Mouse (Mus musculus) adrenal gland, adult 2 months (tissue): ENCODE measurements around the gene Nptxr. TPM values are rescaled to one million over a fixed set of nuclear protein-coding genes. Genes with fewer than 3 reads are reported as not detected.
"Not testable (repeated sequence)": the region's sequence is repeated elsewhere in the genome, so short reads cannot be mapped to it uniquely, and the experiment has no call there.

Experiments
- DNase-seq: peaks from one replicate; pipeline ENCODE4 v3.0.0; 2021
- polyA plus RNA-seq: library from polyadenylated mRNA; depleted of rRNA; stranded (reverse); fragments of >200 nt; gene quantifications from 2 replicates; pipeline ENCODE4 v1.2.3, GENCODE M21; 2012
- total RNA-seq, 2 experiments: library from RNA; stranded (reverse); gene quantifications; 2 replicates each; pipeline ENCODE4 v1.2.3; 2021

Nptxr gene
- total and polyA plus RNA-seq, 3 experiments, result 4.4 to 7.9 (median 6.3) TPM

DNA sequence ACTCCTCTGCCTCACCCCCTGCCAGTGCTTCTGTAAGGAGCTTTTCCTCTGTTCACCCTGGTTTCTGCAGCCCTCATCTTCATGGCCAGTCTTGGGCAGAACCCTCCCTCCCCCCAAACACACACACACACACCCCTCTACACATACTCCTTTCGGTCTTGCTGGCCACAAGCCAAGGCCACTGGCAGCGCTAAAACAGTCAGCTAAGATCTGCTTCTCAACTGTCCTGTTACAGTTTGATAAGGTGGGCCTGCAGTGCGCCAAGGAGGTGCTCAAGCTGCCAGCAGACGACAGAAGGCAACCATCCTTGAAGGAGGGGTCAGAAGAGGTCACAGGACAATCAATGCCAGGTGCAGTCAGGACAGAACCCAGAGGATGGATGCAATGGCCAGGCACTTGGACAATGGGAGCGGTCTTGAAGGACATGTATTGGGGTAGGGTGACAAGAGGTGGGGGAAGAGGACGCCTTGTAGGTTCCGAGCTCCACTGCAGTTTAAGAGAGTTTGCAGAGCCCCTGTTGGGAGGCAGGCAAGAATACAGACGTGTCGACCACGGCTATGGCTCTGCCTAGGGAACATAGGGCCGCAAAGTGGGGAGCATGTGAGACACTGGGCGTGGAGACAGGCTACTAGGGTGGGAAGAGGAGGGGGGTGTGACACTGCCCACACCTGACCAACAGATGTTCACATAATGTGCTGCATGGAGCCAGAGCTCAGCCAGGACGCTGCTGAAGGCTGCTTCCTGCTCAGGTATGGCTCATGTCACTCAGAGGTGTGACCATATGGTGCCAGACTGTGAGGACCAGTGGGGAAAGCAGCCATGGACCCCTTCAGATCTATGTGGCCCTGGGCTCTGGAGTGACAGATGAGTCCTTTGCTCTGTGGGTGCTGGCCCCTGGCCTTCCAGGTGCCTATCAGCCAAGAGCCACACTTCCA lies 18.0 kb upstream of the Nptxr start:
- DNase-seq, result no peak

GRCm38 (mm10) chr15:79818325-79818724 lies 13.8 kb upstream of the Nptxr start:
- DNase-seq, result no peak

GRCm38 (mm10) chr15:79813666-79814258 lies 9.2 kb upstream of the Nptxr start:
- DNase-seq, result peak; percentile 77

DNA sequence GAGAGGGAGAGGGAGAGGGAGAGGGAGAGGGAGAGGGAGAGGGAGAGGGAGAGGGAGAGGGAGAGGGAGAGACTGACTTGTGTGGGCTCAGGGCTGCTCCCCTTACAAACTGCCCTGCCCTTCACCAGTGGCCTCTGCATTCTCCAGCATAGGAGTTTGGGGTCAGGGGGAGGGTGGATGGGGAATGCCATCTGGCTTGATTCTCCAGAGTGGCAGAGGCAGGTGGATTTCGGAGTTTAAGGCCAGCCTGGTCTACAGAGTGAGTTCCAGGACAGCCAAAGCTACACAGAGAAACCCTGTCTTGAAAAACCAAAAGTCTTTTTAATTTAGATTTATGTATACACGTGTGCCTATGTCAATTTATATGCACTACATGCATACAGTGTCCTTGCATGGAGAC lies 8.3 kb upstream of the Nptxr start:
- not testable (repeated sequence) for DNase-seq

- DNase-seq, result no peak
Measured at GRCm38 (mm10) chr15:79810997-79811396, 6.4 kb upstream of the Nptxr start.

DNA sequence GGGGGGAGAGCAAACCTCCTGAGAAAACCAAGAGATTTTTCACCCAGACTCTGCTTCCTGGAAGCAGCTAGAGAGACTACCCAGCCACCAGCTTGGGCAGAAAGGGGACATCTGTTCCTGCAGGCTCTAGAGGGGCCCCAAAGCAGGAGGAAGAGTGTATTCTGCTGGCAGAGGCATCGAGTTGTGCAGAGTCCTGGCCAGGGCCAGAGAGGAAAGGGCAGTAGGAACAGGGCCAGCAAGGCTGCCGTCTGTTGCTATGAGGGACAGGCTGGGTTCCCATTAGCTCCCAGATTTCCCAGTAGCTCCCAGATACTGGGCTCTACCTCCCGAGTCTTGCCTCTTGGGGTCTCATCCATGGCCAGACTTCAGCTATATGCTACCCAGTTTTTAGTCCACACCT lies 5.5 kb upstream of the Nptxr start:
- DNase-seq, result no peak

- no peak for DNase-seq
Measured at GRCm38 (mm10) chr15:79808658-79809057, 4.1 kb upstream of the Nptxr start.

GRCm38 (mm10) chr15:79808114-79808513 lies 3.5 kb upstream of the Nptxr start:
- peak; percentile 38 for DNase-seq

GRCm38 (mm10) chr15:79807050-79807449 lies 2.5 kb upstream of the Nptxr start:
- no peak for DNase-seq

DNA sequence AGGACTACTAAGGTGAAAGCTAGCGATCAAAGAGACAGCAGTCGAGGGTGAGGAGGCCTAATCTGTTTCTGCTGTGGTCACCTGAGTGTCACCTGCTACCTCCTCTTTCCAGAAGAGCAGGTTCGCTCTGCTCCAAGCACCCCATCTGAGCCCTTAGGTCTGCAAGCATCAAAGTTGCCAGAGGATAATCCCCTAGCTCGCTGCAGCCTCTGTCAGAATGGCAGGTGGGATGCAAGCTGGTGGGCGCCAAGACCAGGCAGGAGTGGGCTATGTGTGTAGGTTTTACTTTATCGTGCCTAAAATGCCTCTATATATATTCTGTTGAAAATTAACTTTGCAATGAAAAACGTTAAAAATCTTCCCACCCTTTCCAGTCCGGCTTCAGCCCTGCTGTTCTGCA lies 680 bp upstream of the Nptxr start:
- no peak for DNase-seq

DNA sequence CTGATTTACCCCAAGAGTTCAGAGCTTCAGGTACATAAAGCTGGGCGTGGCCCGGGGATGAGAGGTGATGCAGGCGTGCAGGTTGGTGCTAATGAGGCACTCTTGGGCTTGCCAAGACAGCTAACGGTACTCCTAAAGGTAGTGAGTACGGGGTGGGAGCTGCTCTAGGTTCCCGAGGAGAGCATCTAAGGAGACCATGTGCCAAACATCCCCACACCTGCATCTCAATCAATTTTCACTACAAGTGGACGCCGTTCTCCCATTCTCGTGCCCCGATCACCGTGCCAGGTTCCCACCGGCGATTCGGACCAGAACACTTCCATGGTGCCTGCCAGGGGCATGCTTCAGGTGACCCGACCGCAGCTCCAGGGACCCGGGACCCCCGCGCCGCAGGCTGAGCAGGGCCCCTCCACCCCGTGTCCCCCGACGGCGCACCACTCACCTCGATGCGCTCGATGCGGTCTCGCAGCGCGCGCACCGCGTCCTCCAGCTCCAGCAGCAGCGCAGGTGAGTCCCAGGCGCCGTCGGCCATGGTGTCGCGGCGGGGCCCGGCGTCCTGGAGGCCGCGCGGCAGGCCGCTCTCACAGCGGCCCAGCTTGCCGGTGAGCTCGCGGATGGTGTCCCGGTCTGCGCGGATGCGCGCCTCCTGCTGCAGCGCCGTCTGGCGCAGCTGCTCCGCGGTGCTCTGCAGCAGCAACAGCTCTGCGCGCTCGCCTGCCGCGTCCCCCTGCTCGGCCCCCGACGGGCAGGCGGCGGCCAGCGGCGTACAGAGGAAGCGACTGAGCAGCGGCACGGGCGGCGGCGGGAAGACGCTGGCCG lies 824 bp downstream of the Nptxr start:
- DNase-seq, result no peak

- DNase-seq, result no peak
Measured at GRCm38 (mm10) chr15:79802304-79802703, 2.3 kb downstream of the Nptxr start.

- DNase-seq, result no peak
Measured at GRCm38 (mm10) chr15:79801646-79802045, 2.9 kb downstream of the Nptxr start.

GRCm38 (mm10) chr15:79800701-79801100 lies 3.9 kb downstream of the Nptxr start:
- DNase-seq, result no peak

DNA sequence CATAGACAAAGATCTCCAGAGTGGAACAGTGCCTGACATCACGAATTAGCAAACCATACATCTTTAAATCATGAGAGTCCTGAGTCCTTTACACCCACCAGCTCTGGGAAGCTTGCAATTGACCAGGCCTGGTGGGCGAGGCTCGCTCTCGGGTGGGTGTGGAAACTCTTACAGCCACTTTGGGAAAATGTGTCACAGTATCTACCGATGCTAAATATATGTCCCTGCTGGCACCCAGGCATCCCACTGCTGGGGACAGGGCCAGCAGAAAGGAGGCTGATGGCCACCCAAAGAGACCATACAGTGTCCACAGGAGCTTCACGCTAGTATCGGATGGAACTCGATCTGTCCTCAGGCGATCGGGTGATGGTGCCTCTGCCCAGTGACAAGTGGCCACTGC lies 6.0 kb downstream of the Nptxr start:
- DNase-seq, result no peak

- DNase-seq, result no peak
Measured at GRCm38 (mm10) chr15:79797680-79798079, 6.9 kb downstream of the Nptxr start.

GRCm38 (mm10) chr15:79797096-79797495 lies 7.5 kb downstream of the Nptxr start:
- no peak for DNase-seq

- DNase-seq, result no peak
Measured at GRCm38 (mm10) chr15:79796256-79796655, 8.3 kb downstream of the Nptxr start.

GRCm38 (mm10) chr15:79794173-79794572 lies 10.4 kb downstream of the Nptxr start:
- no peak for DNase-seq

- no peak for DNase-seq
Measured at GRCm38 (mm10) chr15:79793076-79793475, 11.5 kb downstream of the Nptxr start.

- DNase-seq, result no peak
Measured at GRCm38 (mm10) chr15:79792455-79792854, 12.1 kb downstream of the Nptxr start.

DNA sequence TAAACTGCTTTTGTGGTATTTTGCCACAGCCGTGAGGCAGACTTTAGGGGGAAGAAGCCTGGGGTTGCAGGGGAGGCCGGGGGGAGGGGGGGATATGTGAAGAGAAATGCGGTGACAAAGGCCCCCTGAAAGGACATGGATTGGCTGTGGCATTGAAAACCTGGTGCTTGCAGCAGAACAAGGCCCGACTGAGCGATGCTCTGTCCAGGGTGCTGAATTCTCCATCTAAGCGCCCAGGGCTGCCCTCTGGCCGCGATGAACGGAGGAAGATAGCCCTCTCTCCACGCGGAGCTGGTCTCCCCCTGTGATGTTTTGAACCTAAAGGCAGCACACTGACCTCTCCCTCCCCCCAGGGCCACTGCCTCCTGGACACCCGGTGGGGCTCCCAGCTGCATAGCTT lies 13.1 kb downstream of the Nptxr start:
- DNase-seq, result peak; percentile 61

DNA sequence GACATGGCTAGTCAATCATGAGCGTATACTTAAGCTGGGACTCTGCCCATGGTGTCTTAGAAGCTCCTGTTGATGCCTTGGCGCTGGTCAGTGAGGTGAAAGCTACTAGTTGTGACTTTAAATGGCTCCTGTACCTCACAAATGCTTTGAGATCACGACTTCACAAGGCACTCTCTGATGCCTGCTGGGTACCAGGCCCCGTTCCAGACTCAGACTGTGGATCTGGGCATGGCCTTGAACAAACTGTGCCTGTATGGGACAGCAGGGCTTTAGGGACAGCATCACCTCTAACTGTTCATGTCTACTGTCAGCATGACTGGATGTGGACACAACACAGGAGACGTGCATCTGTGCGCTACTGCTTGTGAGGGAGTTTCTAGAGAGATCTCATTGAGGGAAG lies 13.7 kb downstream of the Nptxr start:
- DNase-seq, result no peak
